Mouse (Mus musculus): ENCODE results near the gene F13a1.

Gene F13a1

DNA sequence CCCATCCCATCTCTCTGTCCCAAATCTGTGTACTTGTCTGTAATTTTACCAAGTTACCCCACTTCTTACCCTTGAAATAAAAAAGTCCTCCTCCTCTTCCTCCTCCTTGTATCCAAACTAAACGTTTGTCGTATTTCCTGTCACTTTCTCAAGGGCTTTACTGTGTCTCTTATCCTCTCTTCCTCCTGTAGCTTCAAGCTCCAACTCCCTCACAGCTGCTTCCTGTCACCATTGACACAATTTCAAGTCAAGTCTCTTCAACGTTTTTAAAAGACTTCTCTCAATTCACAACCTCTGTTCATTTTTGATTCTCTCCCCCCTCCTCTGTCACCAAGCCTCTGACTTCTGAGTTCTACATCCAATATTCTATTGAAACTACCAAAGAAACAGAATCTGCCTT, at the start of gene F13a1:
Gene F13a1 (minus strand): TSS at position 119 of the 400 bp plus-strand sequence.
- DNase-seq (ENCODE audit: low spot score in 2 of 2) = no peak

DNA sequence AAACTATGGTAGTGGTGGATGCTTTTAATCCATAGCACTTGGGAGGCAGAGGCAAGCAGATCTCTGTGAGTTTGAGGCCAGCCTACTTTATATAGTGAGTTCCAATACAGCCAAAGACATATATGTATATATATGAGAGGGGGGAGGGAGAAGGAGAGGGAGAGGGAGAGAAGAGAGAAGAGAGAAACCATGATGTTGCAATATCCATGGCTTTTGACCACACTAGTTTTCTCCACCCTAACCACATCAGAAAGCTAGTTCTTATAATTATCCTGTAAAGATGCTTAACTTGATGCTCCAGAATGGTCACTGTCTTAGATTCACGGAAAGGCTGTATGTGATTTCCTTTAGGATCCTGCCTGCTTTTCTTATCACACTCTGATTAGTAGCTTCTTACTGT, 41.6 kb upstream of the F13a1 start:
- DNase-seq (ENCODE audit: low spot score in 2 of 2) = no peak

DNA sequence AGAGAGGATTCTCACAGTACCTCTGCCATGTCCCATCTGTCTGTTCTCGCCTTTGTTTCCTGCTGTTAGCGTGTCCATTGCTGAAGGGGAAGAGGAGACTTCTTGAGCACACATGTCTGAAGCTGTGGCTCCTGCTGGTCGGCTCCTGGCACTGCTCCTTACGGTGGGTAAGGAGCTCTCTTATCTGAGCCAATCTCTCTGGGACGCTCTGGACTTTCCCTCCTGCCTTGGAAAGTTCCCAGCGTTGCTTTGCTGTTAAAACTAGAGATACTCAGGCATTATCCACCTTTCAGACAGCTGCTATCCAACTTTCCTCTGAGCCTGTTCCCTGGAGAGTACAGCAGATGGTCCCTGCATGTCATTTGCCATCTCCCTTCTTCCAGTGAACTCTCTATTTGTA, 39.1 kb upstream of the F13a1 start:
- no peak for DNase-seq (ENCODE audit: low spot score in 2 of 2)

DNA sequence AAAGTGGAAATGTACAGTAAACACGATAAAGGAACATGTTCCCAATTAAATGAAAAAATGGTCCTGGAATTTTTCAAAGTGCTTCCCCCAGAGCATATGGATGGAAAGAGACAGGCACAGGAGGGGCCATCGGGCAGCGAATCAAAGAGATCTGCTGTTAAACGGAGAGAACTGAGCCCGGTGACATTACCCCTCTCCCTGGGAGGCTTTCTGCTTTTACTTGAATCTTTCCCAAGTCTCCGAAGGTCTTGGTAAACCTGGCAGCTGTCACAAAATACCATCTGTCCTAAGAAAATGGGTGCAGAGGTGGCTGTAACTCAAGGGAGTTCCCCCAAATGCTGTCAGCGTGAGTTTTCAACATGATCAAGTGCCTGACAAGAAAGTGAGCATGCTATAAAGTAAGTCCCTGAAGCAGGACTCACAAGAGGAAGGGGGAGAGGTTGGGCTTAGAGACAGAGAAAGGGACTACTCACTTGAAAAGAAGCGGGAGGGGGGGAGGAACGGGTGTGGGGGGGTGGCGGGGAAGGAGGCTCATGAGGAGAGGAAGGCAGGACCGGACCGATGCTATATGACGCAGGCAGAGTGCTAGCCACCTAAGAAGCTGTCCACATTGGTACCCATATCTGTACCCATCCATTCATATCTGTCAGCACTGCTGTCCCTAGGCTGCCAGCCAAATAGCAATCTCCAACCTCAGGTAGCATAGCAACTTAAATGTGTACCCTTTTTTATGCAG, 31.6 kb upstream of the F13a1 start:
- DNase-seq (ENCODE audit: low spot score in 2 of 2) = no peak

DNA sequence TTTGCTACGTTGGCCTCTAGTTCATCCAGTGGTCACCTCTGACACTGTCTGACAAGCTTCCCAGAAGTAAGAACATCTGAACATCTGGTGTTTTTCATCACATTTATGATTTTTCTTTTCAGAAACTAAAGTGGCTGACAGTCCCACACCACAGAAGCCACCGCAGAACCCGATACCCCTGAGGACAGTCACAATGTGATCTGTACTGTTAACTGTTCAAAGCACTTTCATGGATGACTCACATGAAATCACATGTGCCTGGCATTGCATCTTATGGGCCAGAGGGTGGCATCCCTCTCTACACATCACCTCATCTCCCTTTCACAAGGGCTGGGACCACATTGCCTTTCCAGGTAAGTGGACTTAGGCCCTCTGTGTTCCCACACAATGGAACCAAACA, 21.3 kb upstream of the F13a1 start:
- no peak for DNase-seq (ENCODE audit: low spot score in 2 of 2)

DNA sequence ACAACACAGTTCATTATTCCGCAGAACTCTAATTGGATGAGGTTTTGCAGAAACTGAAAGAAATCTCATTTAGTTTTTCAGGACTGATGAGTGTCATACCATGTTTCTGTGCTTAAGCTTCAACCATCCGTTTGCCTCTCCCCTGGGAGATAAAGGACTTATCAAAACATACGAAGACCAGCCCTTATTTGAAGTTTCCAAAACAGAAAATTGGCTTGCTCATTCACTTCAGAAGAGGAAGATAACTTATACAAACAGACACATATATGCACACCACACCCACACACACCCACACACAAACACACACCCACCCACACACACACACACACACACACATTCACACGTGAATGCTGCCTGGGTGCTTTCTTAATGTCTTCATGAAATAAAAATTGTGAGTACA, 20.8 kb upstream of the F13a1 start:
- no peak for DNase-seq (ENCODE audit: low spot score in 2 of 2)

DNA sequence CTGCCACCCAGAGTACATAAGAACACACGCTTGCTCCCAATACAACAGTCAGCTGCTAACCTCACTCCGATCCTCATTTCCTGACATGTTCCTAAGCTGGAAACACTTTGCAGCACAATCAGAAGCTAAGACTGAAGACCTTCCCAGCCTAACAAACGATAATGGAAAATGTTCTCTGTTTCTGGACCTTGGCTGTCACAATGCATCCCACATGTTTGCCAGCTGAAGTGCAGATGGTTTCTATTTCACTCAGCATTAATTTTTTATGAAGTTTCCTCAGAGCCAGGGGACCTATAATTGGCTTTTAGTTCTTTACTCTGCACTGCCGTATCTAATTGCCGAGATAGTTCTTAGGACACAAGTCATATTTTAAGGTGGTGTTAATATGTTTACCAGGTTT, 10.8 kb upstream of the F13a1 start:
- DNase-seq (ENCODE audit: low spot score in 2 of 2) = no peak

DNA sequence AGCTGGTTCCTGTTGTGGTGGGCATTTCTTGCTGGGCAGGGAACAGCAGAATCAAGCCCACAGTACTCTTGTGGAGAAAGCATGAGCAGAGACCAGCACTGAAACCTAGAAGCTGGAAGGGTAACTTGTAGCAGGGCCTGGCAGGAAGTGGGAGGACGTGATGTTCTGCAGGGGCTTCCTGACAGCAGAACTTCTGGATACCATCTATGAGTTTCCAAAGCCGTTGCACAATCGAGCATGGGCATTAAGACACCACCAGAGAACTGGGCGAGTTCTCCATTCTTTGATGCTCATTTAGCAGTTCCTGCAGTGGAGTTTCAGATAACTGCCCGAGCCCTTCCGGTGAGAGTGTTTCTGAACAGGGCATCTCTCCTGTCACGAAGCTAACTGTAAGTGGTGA, 6.6 kb upstream of the F13a1 start:
- peak in 1 of 2 experiments; percentile 25 for DNase-seq (ENCODE audit: low spot score in 2 of 2)

DNA sequence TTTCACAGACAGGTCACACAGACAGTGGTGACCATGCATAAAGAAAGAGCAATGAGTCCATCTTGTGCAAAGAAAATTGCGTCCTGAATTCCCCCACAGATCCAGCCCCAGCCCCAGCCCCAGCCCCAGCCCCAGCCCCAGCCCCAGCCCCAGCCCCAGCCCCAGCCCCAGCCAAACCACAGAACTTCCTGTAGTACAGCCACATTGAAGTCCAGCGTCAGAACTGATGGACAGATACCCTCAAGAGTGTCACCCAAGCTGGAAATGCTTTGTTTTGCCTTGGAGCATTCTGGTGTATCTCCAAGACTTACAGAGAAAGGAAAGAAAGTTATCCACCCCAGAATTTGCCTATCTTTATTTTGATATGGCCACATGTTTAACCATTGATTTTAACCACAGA, 413 bp downstream of the F13a1 start:
- no peak for DNase-seq (ENCODE audit: low spot score in 2 of 2)

DNA sequence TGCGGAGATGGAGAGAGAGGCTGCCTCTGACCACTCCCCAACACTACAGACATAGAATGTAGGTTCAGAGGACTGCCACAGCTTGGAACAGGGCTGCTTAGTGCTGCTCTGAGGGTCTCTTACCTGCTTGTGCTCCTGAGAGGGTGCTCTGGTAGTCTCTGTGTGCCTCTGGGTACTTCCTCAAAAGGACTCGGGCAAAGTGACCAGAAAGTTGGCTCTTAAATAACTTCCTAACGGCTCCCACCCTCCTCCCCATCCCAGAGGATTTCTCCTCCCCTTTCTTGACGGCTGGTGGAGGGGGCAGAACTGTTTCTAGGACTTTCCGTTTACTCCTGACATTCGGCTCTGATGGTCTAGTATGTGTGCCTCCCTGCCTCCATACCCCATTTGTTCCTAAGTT, 1.0 kb downstream of the F13a1 start:
- DNase-seq (ENCODE audit: low spot score in 2 of 2) = no peak

DNA sequence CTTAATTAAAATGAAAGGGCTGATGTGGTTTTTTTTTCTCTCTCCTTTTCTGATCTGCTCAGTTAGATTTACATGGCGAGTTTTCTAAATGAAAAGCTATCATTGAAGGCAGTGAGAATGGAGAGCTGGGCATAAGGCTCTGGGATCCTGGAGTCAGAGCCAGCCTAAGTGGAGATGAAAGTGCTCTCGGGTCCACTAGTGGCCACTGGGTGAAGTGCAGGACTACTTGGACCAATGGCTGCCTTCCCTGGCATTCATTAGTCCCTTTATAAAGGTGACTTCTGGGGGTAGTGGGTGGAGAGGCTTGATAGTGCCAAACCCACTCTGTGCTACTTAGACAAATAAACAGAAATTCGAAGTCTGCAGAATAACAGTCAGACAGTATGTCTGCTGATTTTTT, 5.0 kb downstream of the F13a1 start:
- peak in 1 of 2 experiments; percentile 13 for DNase-seq (ENCODE audit: low spot score in 2 of 2)

DNA sequence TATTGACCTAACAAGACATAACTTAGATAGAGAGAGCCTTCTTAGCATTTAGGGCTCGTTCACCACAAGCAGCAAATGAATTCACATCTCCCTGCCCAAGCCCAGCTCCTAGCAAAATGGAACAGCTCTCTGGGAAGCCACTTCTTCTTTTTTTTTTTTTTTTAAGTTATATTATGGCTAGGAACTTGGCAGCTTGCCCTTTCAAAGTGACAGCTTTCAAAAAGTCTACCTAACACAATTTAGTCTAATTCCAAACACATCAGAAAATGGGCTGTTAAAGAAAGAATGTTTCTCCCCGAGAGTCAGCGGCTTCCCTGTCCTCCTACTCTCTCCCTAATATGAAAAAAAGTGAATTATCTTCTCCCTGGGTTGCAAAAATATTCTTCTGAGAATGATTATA, 15.3 kb downstream of the F13a1 start:
- no peak for DNase-seq (ENCODE audit: low spot score in 2 of 2)

DNA sequence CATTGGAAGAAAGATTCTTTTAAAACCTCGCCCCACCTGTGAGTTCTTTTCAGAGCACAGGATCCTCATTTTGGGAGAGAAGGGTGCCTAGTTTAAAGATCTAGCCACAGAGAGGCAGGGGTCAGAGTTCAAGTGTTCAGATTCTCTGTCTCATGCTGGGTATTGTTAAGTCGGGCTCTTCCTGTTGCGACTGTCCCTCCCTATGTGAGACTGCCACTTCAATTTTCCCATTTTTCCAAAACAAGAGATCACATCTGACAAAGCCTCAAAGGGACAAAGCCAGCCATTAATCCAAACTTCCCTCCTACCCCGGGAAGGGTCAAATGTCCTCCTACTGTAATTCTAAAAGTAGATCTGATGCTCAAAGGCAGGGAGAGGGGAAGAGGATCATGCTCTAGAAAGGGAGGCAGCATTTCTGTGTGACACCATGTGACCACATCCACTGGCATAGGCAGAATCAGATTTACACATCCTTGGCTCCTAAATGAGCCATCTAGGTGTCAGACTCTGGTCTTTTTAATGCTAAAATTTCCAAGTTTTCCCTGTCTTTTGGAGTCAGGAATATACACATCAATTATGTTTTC, 24.0 kb downstream of the F13a1 start:
- DNase-seq (ENCODE audit: low spot score in 2 of 2) = no peak

DNA sequence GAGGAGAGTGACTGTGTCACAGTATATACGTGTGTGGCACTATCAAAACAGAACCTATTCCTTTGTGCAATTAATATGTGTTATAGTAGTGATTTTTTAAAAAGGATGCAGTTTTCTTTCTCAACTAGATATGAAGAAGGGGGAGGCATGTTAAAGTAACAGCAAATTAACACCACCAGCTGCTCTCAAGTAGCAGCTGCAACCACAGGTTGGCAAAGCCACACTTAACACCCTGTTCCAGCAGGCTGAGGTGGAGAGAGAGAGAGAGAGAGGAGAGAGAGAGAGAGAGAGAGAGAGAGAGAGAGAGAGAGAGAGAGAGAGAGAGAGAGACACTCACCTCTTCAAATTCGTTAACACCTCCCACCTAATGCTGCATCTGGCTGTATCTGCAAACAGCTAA, 28.5 kb downstream of the F13a1 start:
- DNase-seq (ENCODE audit: low spot score in 2 of 2) = no peak

DNA sequence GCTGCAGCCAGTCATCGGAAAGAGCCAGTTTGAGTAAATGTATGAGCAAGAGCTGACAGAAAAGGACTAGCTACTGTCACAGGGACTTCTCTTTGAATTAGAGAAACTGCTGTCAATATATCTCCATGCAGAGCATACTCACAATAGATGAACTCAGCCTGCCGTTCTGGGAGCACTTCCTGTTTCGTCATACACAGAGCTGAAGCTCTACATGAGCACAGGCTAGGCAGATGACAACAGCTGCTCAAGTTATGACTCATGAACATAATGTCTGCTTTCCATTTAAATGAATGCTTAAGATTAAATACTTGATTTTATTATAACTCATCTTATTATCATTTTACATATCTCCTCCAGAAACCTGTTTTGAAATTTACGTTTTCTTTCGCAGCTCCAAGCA, 39.3 kb downstream of the F13a1 start:
- no peak for DNase-seq (ENCODE audit: low spot score in 2 of 2)

DNA sequence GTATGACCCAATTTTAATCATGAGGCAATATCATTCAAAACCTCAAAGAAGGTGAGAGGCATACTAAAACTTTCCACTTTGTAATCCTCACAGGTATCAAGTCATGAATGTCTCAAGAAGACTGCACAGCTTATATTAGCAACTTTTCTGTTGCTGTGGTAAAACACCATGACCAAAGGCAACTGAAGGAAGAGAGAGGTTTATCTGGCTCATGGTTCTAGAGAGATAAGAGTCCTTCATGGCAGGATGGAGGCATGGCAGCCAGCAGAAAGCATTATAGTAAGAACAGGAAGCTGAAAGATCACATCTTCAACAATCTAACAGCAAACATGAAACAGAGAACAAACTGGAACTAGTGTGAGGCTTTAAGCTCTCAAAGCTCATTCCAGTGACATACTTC, 43.8 kb downstream of the F13a1 start:
- DNase-seq (ENCODE audit: low spot score in 2 of 2) = no peak

DNA sequence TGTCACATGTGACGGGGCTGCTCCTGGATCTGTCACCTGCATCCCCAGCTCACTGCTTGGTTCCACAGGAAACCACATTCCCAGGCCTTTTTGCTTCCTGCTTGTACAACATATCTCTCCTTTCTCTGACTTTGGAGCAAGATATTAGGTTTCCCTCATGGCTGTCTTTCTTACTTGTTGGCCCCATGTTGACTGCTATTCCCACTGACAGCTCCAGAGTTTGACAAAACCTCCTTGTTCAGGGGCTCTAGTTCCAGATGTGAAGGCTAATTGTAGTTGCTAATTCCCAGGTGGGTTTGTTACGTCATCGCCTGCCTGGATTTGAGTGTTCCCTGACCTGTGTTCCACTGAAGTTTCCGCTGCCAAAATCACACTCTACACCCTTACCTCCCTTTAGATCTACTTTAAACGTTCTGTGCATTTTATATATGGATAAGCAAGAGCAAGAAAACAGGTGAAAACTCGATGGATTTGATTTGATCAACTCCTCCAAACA, 50.8 kb downstream of the F13a1 start:
- DNase-seq (ENCODE audit: low spot score in 2 of 2) = no peak

DNA sequence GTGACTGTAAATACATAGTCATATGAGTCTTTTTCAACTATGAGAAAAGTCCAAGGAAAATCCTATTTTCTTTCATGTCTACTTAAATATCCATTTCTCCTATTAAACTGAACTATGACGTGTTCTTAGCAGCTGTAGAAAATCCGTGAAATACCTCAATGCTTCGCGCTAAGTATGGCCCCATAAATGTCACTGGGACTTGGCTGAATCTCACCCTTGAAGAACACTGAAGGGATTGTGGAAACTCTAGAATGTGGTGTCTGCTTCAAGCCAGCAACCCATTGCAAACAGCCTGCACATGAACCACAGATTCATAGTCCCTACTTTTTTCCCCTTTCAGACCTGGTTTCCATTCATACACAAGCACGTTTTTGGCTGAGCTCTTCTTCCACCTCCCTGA, 56.5 kb downstream of the F13a1 start:
- DNase-seq (ENCODE audit: low spot score in 2 of 2) = no peak

DNA sequence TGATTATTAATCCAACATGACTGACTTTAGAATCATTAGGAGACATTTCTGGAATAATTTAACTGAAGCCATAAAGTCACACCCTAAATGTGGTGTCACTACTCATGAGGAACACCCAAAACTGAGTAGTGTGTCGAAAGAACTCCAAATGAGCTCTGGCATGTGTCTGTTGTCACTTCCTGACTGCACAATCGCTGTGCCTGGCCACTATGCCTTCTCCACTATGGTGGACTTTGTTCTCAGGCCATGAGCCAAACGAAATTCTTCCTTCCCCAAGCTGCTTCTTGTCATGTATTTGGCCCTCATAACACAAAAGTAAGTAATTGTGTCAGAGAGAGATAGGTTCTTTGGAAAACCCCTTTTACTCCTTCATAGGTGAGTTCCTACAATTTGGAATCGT, 61.7 kb downstream of the F13a1 start:
- no peak for DNase-seq (ENCODE audit: low spot score in 2 of 2)

DNA sequence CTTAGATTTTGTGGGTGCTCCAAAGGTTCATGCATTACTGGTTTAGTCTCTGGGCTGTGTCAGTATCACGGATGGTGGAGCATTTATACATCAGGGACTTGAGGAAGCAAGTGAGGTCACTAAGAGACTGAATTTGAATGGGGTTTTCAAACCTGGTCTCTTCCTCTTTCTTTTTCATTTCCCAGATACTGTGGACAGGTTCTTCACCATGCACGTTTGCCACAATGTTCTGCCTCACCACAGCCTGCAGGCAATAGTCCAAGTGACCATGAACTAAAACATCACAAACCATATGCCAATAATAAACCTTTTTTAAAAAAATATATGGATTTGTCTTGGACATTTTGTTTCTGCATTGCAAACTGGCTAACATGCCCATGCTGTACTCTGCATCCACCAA, 77.0 kb downstream of the F13a1 start:
- DNase-seq (ENCODE audit: low spot score in 2 of 2) = no peak

DNA sequence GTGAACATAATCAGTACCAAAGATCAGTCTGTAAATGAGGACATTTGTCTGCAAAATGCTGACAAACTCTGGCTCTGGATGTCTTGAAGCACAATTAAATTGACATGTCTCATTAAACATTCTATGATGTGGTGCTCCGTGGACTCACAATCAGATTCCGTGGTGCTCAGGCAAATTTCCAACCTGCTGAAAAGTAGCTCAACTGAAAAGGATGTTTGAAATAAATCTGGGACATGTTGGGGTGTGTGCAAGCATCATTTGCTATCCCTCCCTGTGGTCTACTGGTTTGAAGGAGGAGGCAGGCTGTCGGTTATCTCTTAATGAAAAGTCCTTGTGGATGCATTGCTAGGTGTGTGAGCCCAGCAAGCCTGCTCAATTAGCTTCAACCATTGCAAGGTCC, 77.8 kb downstream of the F13a1 start:
- no peak for DNase-seq (ENCODE audit: low spot score in 2 of 2)

DNA sequence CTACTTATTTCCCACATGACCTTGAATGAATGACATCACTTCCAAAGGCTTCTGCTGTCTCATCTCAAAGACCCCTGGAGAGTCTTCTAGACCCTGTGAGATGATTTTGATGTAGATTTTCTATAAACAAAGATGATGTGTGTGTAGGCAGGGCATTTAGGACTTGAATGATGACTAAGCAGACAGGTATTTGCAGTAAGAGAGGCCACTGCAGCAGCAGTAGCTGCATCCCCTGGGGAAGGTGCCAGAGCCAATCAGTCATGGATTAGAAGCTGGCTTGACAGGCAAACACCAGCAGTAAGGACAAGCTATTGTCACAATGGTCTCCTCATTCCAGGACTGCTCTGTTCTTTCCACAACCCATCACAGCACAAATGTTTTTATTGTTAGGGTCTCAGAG, 87.1 kb downstream of the F13a1 start:
- no peak for DNase-seq (ENCODE audit: low spot score in 2 of 2)

DNA sequence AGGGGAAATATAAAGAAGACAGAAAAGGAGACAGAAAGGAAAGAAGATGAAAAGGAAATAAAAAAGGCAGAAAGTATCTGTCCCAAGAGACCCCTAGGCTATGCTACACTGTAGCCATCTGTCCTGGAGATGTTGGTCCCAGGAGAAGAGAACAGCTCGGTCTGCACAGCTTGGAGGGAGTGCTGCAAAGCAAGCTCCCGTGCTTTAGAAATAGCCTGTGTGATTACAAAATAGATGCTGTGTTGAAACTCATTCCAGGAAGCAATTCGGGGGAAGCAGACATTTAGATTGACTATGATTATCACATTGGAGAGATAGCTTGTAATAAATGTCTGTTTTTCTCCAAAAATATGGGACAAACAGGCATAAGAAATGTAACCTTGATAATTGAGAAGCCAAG, 91.0 kb downstream of the F13a1 start:
- peak in 1 of 2 experiments; percentile 1 for DNase-seq (ENCODE audit: low spot score in 2 of 2)

DNA sequence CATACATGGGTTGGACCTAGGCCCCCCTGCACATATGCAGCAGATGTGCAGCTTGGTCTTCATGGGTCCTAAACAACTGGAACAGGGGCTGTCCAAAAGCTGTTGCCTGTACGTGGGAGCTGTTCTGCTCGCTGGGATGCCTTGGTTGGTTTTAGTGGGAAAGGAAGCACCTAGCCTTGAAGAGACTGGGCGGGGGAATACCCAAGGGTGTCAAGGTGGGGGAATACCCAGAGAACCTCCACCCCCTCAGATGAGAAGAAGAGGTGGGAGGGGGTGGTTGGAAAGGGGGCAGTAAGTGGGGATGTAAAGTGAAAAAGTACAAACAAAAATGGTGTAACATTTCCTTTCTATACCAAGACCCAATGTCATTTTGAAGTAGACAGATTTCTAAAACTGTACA, 95.1 kb downstream of the F13a1 start:
- DNase-seq (ENCODE audit: low spot score in 2 of 2) = no peak
